Mouse (Mus musculus): Measurements from ENCODE around the gene Esam.

Gene Esam

GRCm38 (mm10) chr9:37527396-37528224 is at the start of gene Esam:
Esam (plus strand) TSS chr9:37528078.
- no peak for DNase-seq (ENCODE audit: low spot score in 2 of 2)

DNA sequence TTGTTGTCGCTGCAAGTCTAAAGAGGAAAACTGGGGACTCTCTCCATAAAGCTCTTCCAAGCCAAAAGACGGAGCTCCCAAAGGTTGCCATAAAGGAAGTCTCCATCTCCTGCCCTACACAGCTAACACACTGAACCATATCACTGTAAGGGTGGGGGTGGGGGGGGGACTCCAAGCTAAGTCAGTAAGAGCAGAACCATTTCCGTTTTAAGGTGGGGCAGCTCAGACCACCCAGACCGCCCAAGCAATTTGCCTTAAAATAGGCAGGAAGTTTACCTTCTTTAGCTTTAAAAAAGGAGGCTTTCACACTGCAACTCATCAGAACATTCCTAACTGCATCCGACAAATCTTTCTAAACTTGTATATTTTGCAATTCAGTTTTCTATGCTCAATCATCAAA is 42.7 kb upstream of the Esam start:
- DNase-seq (ENCODE audit: low spot score in 2 of 2), result no peak

DNA sequence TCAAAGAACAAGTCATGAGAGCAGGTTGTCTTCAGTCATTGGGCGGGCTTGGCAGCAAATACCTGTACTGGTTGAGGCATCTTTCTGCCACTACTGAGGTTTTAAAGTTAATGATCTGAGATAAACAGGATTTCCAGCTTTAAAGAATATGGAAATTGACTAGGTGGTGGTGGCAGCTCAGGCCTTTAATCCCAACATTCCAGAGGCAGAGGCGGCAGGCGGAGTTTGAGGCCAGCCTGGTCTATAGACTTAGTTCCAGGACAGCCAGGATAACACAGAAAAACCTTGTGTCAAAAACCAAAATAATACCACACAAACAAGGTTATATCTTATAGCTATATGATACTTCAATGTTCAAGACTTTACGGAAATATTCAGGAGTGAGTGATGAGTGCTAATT is 39.8 kb upstream of the Esam start:
- no peak for DNase-seq (ENCODE audit: low spot score in 2 of 2)

DNA sequence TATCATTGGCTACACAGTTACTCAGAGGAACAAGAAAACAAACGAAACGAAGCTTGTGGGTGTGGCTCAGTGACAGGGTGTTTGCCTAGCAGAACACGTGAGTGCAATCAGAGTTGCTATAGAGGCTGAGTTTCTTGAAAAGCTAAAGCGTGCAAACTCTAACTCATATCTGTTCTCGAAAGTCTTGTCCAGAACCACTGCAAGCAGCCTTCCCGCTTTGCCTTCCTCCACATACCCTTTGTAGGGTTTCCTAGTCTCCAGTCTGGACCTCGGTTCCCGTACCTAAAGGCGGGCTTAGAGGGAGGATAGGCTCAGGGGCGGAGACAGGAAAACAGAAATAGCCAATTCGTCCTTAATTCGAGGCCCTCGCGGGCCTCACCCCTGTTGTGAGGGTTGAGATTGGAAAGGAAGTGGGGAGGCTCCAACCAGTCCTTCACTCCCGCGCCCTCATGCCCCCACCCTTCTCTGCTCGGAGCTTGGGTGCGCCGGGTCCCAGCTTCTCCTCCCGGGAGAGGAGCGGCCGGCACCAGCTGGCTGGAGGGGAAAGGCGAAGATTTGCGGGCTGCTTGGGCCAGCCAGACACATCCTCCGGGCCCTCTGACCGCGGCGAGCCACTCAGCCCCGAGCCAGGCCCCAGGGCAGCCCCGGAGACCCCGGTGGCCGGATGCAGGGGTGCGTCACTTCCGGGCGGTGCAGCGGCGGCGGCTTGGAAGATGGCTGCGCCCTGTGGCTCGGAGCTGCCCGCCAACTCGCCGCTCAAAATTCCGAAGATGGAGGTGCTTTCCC is 39.1 kb upstream of the Esam start, which contains the start of gene Msantd2:
Msantd2 (plus strand) TSS at position 709 of the 786 bp plus-strand sequence.
- DNase-seq (ENCODE audit: low spot score in 2 of 2), result peak; percentile 78 to 80

GRCm38 (mm10) chr9:37489446-37490120 is 38.3 kb upstream of the Esam start:
- DNase-seq (ENCODE audit: low spot score in 2 of 2), result peak; percentile 12 to 13

- no peak for DNase-seq (ENCODE audit: low spot score in 2 of 2)
Observed at GRCm38 (mm10) chr9:37495761-37496160, 32.1 kb upstream of the Esam start.

GRCm38 (mm10) chr9:37496325-37496724 is 31.6 kb upstream of the Esam start:
- no peak for DNase-seq (ENCODE audit: low spot score in 2 of 2)

DNA sequence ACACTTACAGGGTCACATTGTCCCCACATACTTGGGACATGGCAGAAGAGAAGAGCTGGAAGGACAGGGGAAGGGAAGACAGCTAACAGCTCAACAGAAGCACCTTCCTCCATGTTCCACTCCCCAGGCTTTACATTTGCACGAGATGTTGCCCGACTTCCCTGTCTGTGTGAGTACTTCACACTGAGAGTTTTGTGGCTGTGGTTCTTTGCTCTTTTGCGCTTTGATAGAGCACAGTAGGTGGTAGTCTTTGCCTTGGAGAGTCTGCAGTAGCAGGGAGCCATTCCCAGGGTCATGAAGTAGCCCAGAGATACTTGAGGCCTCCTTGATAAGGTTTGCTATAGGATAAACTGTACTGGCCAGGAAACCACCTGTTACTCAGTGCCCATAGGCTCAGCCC is 27.7 kb upstream of the Esam start:
- no peak for DNase-seq (ENCODE audit: low spot score in 2 of 2)

DNA sequence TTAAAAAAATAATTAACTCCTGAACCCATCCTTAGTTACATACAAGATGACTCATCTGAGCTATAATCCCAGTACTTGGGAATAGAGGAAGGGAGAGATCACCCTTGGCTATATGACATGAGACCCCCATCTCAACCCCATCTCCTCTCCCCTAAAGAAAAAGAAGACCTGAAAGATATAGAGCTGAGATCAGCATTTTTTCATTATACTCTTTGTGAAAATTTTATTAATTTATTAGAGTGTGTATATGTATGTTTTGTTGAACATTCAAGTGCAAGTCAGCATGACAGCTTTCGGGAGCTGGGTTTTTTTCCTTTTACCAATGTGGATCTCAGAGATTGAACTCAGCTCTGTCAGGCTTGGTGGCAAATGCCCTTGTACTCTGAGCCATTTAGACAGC is 26.7 kb upstream of the Esam start:
- DNase-seq (ENCODE audit: low spot score in 2 of 2), result no peak

DNA sequence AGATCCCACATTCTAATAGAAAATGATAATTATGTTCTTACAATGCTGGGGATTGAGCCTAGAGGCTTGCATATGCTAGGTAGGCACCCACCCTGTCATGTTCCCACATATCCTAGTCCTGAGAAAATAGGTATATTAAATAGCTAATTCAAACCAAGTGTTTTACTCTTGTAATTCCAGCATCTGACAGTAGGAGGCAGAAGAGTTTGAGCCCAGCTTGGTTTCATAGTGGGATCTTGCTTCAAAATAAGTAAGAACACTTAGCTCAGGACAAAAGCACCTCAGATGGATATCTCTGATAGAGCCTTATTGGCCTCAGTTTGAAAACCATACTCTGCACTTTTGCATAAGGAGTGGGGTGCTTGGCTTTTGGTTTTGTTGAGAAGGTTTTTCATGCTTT is 23.5 kb upstream of the Esam start:
- DNase-seq (ENCODE audit: low spot score in 2 of 2), result no peak

- DNase-seq (ENCODE audit: low spot score in 2 of 2), result no peak
Observed at GRCm38 (mm10) chr9:37506023-37506422, 21.9 kb upstream of the Esam start.

GRCm38 (mm10) chr9:37512097-37512496 is 15.8 kb upstream of the Esam start:
- no peak for DNase-seq (ENCODE audit: low spot score in 2 of 2)

DNA sequence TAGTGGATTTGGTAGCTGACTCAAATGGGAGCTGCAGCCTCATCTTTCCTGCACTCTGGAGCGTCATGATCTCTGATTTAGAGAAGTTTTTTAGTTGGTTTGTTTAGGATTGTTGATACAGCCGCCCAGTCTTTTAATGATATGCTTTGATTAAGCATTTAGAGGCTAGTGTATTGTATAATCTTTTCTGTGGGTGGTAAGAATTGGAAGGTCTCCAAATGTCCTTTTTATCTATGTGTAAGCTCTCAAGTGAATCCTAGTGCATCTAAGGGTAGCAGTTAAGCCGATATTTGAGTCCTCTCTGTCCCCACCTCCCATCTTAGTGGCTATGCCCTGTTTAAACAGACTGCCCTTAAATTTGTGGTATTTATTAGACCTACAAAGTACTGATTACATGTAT is 13.4 kb upstream of the Esam start:
- DNase-seq (ENCODE audit: low spot score in 2 of 2), result no peak

GRCm38 (mm10) chr9:37517467-37517866 is 10.4 kb upstream of the Esam start:
- no peak for DNase-seq (ENCODE audit: low spot score in 2 of 2)

- DNase-seq (ENCODE audit: low spot score in 2 of 2), result no peak
Observed at GRCm38 (mm10) chr9:37518991-37519390, 8.9 kb upstream of the Esam start.

GRCm38 (mm10) chr9:37519995-37520394 is 7.9 kb upstream of the Esam start:
- no peak for DNase-seq (ENCODE audit: low spot score in 2 of 2)

DNA sequence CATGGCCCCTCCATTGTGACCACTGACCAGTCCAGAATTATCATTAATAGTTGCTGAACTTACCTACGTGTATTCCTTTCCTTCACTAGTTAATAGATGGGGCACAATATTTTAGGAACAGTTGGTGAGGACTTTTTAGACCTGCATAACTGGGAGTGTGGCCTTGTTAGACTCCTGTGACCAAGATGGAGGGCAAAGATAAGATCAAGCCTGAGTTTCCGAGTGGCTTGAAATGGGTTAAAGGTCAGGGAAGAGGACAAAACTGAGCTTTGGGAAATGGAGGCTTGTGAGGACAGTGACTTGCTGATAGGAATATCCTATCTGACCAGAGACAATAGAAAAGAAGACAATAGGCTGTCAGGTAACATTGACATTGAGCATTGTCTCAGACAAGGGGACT is 2.4 kb upstream of the Esam start:
- DNase-seq (ENCODE audit: low spot score in 2 of 2), result no peak

- no peak for DNase-seq (ENCODE audit: low spot score in 2 of 2)
Observed at GRCm38 (mm10) chr9:37526443-37527395, 1.2 kb upstream of the Esam start.

GRCm38 (mm10) chr9:37528225-37528970 is 520 bp downstream of the Esam start:
- DNase-seq (ENCODE audit: low spot score in 2 of 2), result no peak
